Mouse (Mus musculus): ENCODE results near the gene Rasa1. TPM values are rescaled to one million over a fixed set of nuclear protein-coding genes. Genes with fewer than 3 reads are reported as not detected.
A peak's percentile ranks its signal among the peaks of the same experiment; 100 is the strongest.

Gene Rasa1
- total and polyA plus RNA-seq, 2 experiments from 2014 or later = 44.7 to 76.4 TPM

GRCm38 (mm10) chr13:85287876-85288573 lies 905 bp downstream of the Rasa1 start:
- WGBS = under 1% methylated on average over 25 of the region's 25 CpGs
- H3K4me3 ChIP-seq (ENCODE audit: low read length) = peak overlapping the region; percentile 83
- DNase-seq (ENCODE audit: low spot score) (peak; percentile 44), ATAC-seq (no peak)
- H3K36me3 ChIP-seq (ENCODE audit: insufficient read depth, low read length) = no peaks in the 10 kb centered on the region
- peak overlapping the region; percentile 81 for H3K4me2 ChIP-seq (ENCODE audit: low read depth, low read length)
- peaks cover 8% of the 10 kb centered on the region; the same call in 1 of the 2 replicates for H3K4me1 ChIP-seq (ENCODE audit: insufficient read depth, low read length)
- H3K9me3 ChIP-seq (ENCODE audit: low read length) = no peaks in the 10 kb centered on the region
- H3K27me3 ChIP-seq (ENCODE audit: insufficient read depth, low read length) = no peaks in the 10 kb centered on the region
- peak overlapping the region; percentile 99 for H3K27ac ChIP-seq
- peak overlapping the region; percentile 98 for H3K9ac ChIP-seq (replicated peaks; ENCODE audit: low read length)
- no peak for TF ChIP-seq CTCF (IDR thresholded peaks at IDR 0.05; ENCODE audit: low read depth)

- Histone ChIP-seq H3K36me3 (ENCODE audit: insufficient read depth, low read length) (no peaks in the 10 kb centered on the region), H3K9ac (replicated peaks; ENCODE audit: low read length) (no peak overlapping the region)
Observed at GRCm38 (mm10) chr13:85282626-85283025, 6.3 kb downstream of the Rasa1 start.

GRCm38 (mm10) chr13:85278951-85279350 lies 10.0 kb downstream of the Rasa1 start:
- Histone ChIP-seq H3K27ac (no peak overlapping the region), H3K27me3 (ENCODE audit: insufficient read depth, low read length) (no peaks in the 10 kb centered on the region), H3K9me3 (ENCODE audit: low read length) (no peaks in the 10 kb centered on the region), H3K4me3 (ENCODE audit: low read length) (no peak overlapping the region), H3K4me2 (ENCODE audit: low read depth, low read length) (no peak overlapping the region), H3K9ac (replicated peaks; ENCODE audit: low read length) (no peak overlapping the region), H3K36me3 (ENCODE audit: insufficient read depth, low read length) (no peaks in the 10 kb centered on the region), H3K4me1 (ENCODE audit: insufficient read depth, low read length) (no peaks in the 10 kb centered on the region)
- ATAC-seq (no peak), DNase-seq (ENCODE audit: low spot score) (no peak)
- no peak for TF ChIP-seq CTCF (IDR thresholded peaks at IDR 0.05; ENCODE audit: low read depth)

More at GRCm38 (mm10) chr13:85282626-85283025, 6.3 kb downstream of the Rasa1 start:
- ATAC-seq (no peak), DNase-seq (ENCODE audit: low spot score) (no peak)
- H3K4me2 ChIP-seq (ENCODE audit: low read depth, low read length) = no peak overlapping the region
- no peak overlapping the region for H3K27ac ChIP-seq
- H3K9me3 ChIP-seq (ENCODE audit: low read length) = no peaks in the 10 kb centered on the region
- H3K27me3 ChIP-seq (ENCODE audit: insufficient read depth, low read length) = no peaks in the 10 kb centered on the region
- H3K4me1 ChIP-seq (ENCODE audit: insufficient read depth, low read length) = peaks cover 8% of the 10 kb centered on the region; the same call in 1 of the 2 replicates
- H3K4me3 ChIP-seq (ENCODE audit: low read length) = no peak overlapping the region
- TF ChIP-seq CTCF (IDR thresholded peaks at IDR 0.05; ENCODE audit: low read depth) = no peak

- no peak for ATAC-seq
- no peak overlapping the region for H3K27ac ChIP-seq
- no peaks in the 10 kb centered on the region for H3K9me3 ChIP-seq (ENCODE audit: low read length)
- no peak overlapping the region for H3K4me2 ChIP-seq (ENCODE audit: low read depth, low read length)
- no peaks in the 10 kb centered on the region for H3K36me3 ChIP-seq (ENCODE audit: insufficient read depth, low read length)
- H3K4me1 ChIP-seq (ENCODE audit: insufficient read depth, low read length) = no peaks in the 10 kb centered on the region
- no peak for DNase-seq (ENCODE audit: low spot score)
- H3K27me3 ChIP-seq (ENCODE audit: insufficient read depth, low read length) = no peaks in the 10 kb centered on the region
- TF ChIP-seq CTCF (IDR thresholded peaks at IDR 0.05; ENCODE audit: low read depth) = no peak
- 86% methylated on average over 1 of the region's 1 CpGs for WGBS
- H3K9ac ChIP-seq (replicated peaks; ENCODE audit: low read length) = no peak overlapping the region
- H3K4me3 ChIP-seq (ENCODE audit: low read length) = no peak overlapping the region
Observed at GRCm38 (mm10) chr13:85274572-85274971, 14.4 kb downstream of the Rasa1 start.

GRCm38 (mm10) chr13:85273788-85274187 lies 15.1 kb downstream of the Rasa1 start:
- TF ChIP-seq CTCF (IDR thresholded peaks at IDR 0.05; ENCODE audit: low read depth) = no peak
- DNase-seq (ENCODE audit: low spot score) = no peak
- Histone ChIP-seq H3K4me1 (ENCODE audit: insufficient read depth, low read length) (no peaks in the 10 kb centered on the region), H3K9me3 (ENCODE audit: low read length) (no peaks in the 10 kb centered on the region), H3K4me2 (ENCODE audit: low read depth, low read length) (no peak overlapping the region), H3K36me3 (ENCODE audit: insufficient read depth, low read length) (no peaks in the 10 kb centered on the region), H3K27ac (no peak overlapping the region), H3K9ac (replicated peaks; ENCODE audit: low read length) (no peak overlapping the region), H3K27me3 (ENCODE audit: insufficient read depth, low read length) (no peaks in the 10 kb centered on the region), H3K4me3 (ENCODE audit: low read length) (no peak overlapping the region)
- no peak for ATAC-seq

- Histone ChIP-seq H3K36me3 (ENCODE audit: insufficient read depth, low read length) (no peaks in the 10 kb centered on the region), H3K27ac (no peak overlapping the region), H3K9ac (replicated peaks; ENCODE audit: low read length) (no peak overlapping the region), H3K4me3 (ENCODE audit: low read length) (no peak overlapping the region), H3K27me3 (ENCODE audit: insufficient read depth, low read length) (no peaks in the 10 kb centered on the region), H3K4me2 (ENCODE audit: low read depth, low read length) (no peak overlapping the region), H3K9me3 (ENCODE audit: low read length) (no peaks in the 10 kb centered on the region), H3K4me1 (ENCODE audit: insufficient read depth, low read length) (no peaks in the 10 kb centered on the region)
- no peak for DNase-seq (ENCODE audit: low spot score)
- WGBS = 88% methylated on average over 7 of the region's 7 CpGs
- no peak for TF ChIP-seq CTCF (IDR thresholded peaks at IDR 0.05; ENCODE audit: low read depth)
- no peak for ATAC-seq
Observed at GRCm38 (mm10) chr13:85238760-85239159, 50.2 kb downstream of the Rasa1 start.

- 86% methylated on average over 4 of the region's 4 CpGs for WGBS
- no peak for TF ChIP-seq CTCF (IDR thresholded peaks at IDR 0.05; ENCODE audit: low read depth)
- Histone ChIP-seq H3K4me2 (ENCODE audit: low read depth, low read length) (no peak overlapping the region), H3K27me3 (ENCODE audit: insufficient read depth, low read length) (no peaks in the 10 kb centered on the region), H3K9me3 (ENCODE audit: low read length) (no peaks in the 10 kb centered on the region), H3K4me1 (ENCODE audit: insufficient read depth, low read length) (no peaks in the 10 kb centered on the region), H3K36me3 (ENCODE audit: insufficient read depth, low read length) (peaks cover 6% of the 10 kb centered on the region; the same call in 1 of the 2 replicates), H3K27ac (no peak overlapping the region), H3K9ac (replicated peaks; ENCODE audit: low read length) (no peak overlapping the region), H3K4me3 (ENCODE audit: low read length) (no peak overlapping the region)
- DNase-seq (ENCODE audit: low spot score) (no peak), ATAC-seq (no peak)
Observed at GRCm38 (mm10) chr13:85218656-85219055, 70.3 kb downstream of the Rasa1 start.
